Mouse (Mus musculus) ovary, postnatal 14 days (tissue): ENCODE results near the gene Adad2.

ENCODE experiments used
- DNase-seq: peaks from one replicate; pipeline ENCODE4 v3.0.0; 2022; ENCODE audit warnings: low spot score

The Adad2 gene

DNA sequence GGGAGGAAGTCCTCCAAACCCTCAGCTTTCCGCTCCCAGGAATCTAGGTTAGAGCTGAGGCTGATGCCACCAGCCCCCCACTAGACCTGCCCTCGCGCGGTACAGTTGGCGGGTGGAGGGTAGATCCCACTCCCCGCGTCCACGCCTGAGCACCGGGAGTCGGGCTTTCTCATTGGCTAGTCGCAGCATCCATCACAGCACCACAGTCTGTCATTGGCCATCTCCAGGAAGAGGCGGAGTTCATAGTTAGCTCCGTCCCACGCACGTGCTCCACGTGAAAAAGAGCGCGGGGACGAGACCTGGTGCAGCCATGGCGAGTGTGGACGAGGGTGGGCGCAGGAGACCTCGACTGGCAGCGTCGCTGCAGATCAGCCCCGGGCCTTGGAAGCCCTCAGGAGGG is at the start of gene Adad2:
Adad2 (plus strand) TSS at position 277 of the 400 bp plus-strand sequence.
- DNase-seq = no peak

GRCm38 (mm10) chr8:119563849-119564251 is 48.7 kb upstream of the Adad2 start:
- no peak for DNase-seq

GRCm38 (mm10) chr8:119566367-119566766 is 46.2 kb upstream of the Adad2 start:
- no peak for DNase-seq

DNA sequence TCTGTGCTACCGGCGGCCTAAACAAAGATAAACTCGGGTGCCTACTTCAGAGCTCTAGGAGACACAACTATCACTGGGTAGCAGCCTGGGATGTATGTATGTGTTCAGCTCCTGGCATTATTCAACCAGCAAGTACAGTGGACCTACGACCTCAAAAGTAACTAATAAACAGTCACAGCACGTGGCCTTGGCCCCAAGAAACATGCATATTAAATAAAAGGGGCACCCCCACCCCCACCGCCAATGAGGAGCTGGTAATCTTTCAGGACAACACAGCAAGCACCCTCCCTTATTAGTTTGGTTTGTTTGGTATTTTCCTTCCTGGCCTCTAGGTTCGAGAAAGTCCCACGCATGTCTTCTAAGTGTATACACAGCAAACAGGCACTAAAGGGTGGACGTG is 44.3 kb upstream of the Adad2 start:
- no peak for DNase-seq

- no peak for DNase-seq
These were observed 43.6 kb upstream of the Adad2 start for GRCm38 (mm10) chr8:119568951-119569350.

DNA sequence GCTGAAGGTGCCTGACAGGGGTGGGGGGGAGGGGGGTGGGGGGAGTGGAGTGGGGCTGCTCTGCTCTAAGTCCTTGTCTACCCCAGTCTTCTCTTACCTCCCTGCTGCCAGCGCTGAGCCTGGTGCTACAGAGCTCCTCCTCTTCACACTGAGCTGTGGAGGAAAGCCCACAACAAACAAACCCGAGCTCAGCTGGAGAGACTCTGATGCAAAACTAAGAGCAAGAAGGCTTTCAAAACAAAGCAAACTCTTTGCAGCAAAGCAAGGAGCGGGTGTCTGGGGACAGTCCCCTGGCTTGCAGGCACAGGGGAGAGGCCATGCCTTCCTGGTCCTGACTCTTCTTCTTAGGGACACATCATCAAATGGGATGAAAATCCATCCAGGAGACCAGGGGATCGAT is 42.7 kb upstream of the Adad2 start:
- no peak for DNase-seq

GRCm38 (mm10) chr8:119571135-119571534 is 41.4 kb upstream of the Adad2 start:
- no peak for DNase-seq

GRCm38 (mm10) chr8:119572411-119572810 is 40.1 kb upstream of the Adad2 start:
- DNase-seq = no peak

GRCm38 (mm10) chr8:119574437-119575365 is 37.8 kb upstream of the Adad2 start, which contains the start of the genes Hsdl1 and Dnaaf1:
TSS of gene Hsdl1 (minus strand) at chr8:119575183.
TSS of gene Dnaaf1 (plus strand) at chr8:119575235.
- DNase-seq = peak; percentile 97

DNA sequence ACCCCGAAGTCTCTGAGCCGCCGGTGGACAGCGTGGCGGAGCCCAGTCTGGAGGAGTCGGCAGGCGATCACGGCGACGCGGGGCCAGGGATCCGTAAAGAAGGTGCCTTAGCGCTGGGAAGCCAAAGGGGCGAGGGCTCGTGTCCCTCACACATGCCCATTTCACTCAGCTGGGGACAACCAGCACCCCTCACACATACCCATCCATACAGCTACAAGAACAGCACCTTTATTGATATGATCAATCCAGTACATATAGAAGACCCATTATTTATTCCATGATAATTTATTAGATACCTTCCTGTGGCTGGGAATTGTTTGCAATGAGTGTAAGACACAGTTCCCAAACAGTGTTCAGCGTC is 37.2 kb upstream of the Adad2 start:
- DNase-seq = no peak

DNA sequence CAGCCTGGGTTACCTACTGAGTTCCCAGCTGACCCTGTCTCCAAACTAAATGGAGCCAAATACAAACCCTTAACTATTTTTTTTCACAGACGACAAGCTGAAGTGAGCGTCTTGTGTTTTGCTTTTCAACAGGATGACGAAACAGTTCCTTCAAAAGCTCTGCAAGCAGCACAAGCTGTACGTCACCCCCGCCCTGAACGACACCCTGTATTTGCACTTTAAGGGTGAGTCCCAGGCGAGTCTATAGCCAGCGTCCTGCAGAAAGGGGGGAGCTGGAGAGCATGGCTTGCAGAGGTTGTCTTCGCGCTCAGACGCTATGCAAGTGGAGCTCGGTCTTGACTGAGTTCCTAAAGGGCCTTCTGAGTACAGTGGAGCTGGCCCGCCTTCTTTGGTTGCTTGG is 33.5 kb upstream of the Adad2 start:
- no peak for DNase-seq

DNA sequence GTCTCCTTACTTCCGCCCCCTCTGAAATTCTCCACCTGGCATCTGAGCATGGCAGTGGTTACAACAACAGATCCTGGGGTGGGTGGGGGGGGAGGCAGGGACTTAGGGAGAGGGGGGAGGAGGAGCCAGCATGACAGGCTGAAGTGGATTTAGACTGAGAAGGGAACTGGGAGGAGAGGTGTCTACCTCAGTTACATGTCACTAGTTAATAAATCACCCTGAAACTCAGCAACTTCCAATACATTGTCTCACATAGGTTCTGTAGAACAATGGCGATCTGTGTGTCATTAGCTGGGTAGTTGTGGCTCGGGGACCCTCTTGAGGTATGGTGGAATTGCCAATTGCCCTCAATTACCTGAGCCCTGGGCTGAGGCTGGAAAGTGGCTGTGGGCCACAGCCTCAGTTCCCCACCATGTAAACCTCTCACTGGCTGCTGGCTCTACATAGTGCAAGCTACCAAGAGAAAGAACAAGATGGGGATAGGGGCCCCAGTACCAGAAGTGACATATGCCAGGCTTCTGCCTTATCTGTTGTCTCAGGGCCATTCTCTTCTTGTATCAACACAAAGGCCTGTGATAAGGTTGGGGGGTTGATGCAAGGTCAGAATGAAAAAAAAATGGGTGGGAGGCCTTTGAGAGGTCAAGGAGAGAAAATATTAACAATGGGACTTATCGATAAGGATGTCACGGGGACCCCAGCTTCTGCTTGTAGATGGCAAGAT is 31.9 kb upstream of the Adad2 start:
- DNase-seq = no peak

DNA sequence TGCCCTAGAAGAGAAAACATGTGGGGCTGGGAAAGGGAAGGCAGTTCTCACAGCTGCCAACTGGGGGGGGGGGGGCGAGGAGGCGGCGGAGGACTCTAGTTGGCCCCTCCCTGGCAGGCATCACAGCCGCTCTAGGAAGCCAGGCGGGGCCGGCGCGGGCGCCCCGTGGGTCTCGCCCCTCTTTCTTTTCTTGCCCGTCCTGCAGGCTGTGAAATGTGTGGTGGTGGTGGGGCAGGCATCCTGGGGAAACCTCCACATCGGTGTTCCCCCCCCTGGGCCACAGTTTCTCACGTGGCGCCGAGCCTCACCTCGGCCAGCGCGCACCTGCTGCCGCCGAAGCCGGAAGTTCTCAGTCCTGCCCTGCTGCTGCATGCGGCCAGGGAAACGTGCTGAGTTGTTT is 26.6 kb upstream of the Adad2 start:
- DNase-seq = no peak

GRCm38 (mm10) chr8:119588321-119588720 is 24.2 kb upstream of the Adad2 start:
- DNase-seq = no peak

GRCm38 (mm10) chr8:119588844-119589243 is 23.7 kb upstream of the Adad2 start:
- DNase-seq = no peak

DNA sequence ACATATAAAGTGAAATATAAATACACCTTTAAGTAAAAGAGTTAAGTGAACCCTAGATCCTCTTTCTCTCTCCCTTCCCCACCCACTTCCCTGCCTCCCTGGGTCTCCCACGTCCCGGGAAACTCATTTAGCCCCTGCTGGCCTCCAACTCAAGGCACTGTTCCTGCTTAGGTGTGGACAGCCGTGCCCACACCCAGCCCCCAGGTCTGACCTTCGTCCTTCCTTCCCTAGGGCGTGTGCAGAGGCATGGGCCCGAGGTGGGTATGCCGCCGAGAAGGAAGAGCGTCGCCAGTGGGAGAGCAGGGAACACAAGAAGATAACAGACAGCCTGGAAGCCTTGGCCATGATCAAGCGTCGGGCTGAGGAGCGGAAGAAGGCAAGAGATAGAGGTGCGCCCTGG is 22.2 kb upstream of the Adad2 start:
- no peak for DNase-seq

DNA sequence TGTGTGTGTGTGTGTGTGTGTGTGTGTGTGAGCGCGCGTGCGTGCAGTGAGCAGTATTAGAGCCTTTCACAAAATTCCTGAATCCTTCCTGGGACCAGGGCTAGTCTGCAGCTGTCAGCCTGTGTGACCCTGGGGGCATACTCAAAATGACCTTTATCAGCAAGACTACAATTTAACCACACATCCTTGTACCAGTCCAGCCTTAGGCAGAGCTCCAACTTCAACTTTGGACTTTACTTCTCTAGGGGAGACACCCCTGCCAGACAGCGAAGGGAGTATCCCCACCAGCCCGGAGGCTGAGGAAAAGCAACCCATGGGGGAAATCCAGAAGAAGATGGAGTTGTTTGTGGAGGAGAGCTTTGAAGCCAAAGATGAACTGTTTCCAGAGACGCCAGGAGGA is 21.1 kb upstream of the Adad2 start:
- DNase-seq = no peak

- DNase-seq = no peak
These were observed 8.8 kb upstream of the Adad2 start for GRCm38 (mm10) chr8:119603771-119604170.

DNA sequence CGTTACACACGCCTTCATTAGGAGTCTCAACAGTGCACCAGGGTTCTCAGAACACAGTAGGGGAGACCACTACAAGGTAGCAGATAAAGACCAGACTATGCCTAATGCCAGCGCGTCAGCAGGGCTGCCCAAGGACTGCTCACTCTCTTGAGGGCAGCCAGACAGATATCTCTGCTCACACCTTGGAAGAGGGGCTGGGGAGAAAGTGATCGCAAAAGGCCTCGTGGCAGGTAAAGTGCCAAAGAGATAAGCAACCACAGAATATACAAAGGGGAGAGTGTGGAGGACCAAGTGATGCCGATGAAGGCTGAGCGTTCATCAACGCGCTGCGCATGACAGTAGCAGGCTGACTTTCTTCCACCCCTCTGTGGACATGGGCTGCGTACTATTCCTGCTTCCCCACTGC is 8.1 kb upstream of the Adad2 start:
- no peak for DNase-seq

DNA sequence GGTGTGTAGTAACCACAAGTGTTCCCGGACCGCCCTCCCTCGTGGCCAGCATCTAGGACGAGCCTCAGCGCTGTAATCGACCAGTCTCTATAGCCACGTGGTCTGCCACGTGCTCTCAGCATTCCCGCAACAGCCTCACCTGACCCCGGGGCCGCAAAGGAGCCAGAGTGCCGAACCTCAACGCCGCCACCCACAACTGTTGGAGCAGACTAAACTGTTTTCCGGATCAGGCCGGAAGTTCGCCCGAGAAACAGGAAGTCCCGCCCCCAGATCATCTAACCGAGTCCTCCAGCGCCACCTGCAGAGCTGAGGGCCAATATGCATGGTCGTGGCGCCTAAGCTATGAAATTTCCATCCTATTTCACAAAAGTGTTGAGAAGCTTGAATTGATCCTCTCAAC is 7.6 kb upstream of the Adad2 start, which contains the start of gene Taf1c:
Taf1c (minus strand) TSS at position 227 of the 400 bp plus-strand sequence.
- peak; percentile 92 for DNase-seq

- DNase-seq = no peak
These were observed 6.3 kb upstream of the Adad2 start for GRCm38 (mm10) chr8:119606224-119606623.

DNA sequence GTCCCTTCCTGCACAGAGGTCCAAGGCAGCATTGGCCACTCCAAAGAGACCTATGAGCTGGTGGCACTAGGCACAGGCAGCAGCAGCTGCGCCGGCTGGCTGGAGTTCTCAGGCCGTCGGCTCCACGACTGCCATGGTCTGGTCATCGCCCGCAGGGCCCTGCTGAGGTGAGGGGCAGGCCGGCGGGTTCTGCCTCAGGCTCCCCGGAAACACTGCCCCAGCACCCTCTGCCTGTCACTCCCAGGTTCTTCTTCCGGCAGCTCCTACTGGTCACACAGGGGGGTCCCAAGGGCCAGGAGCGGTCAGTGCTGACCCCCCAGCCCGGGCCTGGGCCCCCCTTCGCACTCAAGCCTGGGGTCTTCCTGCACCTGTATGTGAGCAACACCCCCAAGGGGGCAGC is 2.5 kb downstream of the Adad2 start:
- DNase-seq = no peak

DNA sequence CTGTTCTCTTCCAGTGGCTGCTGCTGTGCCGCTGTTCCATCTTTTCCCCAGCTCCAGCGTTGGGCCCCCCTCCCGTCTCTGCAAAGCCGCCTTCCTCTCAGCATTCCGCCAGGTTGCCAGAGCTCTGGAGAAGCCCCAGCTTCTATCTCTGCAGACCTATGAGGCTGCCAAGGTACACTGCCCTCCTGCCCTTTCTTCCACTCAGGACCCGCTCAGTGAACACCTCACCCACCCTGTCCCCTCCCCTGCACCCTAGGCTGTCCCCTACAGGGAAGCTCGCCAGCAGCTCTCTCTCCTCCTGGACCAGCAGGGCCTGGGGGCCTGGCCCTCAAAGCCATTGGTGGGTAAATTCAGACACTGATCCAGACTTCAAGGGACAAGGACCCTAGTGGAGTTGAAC is 3.8 kb downstream of the Adad2 start:
- no peak for DNase-seq
